Mouse (Mus musculus) embryo, embryonic 11 days (tissue): ENCODE results near the gene Slc48a1.

Experiments
- DNase-seq: peaks from one replicate; pipeline ENCODE4 v3.0.0-alpha.2; 2015

Gene Slc48a1

DNA sequence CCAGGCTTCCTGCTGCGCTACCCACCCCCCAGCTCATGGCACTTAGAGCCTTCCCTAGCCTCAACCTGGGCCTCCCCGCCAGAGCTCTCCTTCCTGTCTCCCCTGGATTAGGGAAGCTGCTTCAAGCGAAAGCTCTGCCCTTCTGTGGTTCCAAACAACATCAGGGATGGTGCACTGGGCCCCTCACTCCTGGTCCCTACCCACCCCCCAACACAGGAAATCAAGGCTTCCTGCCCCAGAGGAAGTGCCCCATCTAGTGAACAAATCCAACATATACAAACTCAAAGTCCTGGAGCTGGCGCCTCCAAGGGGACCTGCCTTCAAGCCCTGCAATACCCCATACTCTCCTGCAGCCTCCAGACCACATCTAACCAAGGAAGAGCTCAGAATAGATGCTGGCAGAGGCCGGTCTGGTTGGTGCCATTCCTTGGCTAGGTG, 50.6 kb downstream of the Slc48a1 start:
- peak; percentile 37 for DNase-seq

DNA sequence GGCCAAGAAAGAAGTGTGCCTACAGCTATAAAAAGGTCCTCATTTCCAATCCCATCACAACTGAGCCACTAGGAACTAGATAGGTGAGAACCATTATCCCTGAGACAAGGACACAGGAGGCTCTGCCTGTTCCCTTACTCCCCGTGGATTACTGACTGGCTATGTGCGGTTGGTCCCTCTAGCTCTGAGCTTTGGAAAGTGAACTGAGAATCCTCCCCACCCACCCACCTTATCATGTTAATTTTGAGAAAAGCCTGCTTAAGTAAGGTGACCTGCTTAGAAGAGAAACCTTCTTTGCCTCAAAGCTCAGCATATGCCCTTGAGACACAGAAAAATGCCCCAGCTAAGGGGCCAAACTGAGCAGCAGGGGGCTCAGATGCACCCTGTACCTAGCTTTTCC, 51.1 kb downstream of the Slc48a1 start:
- DNase-seq: no peak

DNA sequence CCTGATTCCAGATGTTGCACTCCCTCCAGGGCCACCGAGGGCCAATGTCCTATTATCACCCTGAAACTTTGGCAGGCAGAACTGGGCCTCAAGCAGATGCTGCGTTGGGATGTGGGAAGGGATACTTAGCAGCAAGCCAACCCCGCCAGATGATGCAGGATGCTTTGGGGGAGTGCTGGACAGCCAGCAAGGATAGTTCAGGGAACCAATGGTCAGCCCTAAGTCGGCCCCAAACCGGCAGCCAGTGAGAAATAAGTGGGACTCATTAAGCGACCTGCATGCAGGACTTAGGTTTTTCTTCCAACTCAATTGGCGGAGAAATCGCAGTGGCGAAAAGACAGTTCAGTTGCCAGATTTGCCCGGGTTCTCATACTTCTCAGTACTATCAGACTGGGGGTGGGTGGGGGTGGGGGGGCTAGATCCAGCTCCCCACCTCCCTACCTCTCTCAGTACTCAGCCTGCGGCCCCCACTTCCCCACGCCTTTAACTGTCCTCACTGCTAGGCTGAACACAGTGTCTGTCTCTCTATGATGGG, 52.0 kb downstream of the Slc48a1 start:
- DNase-seq: peak; percentile 53

- peak; percentile 69 for DNase-seq
Observed at GRCm38 (mm10) chr15:97830788-97831241, 52.5 kb downstream of the Slc48a1 start.

DNA sequence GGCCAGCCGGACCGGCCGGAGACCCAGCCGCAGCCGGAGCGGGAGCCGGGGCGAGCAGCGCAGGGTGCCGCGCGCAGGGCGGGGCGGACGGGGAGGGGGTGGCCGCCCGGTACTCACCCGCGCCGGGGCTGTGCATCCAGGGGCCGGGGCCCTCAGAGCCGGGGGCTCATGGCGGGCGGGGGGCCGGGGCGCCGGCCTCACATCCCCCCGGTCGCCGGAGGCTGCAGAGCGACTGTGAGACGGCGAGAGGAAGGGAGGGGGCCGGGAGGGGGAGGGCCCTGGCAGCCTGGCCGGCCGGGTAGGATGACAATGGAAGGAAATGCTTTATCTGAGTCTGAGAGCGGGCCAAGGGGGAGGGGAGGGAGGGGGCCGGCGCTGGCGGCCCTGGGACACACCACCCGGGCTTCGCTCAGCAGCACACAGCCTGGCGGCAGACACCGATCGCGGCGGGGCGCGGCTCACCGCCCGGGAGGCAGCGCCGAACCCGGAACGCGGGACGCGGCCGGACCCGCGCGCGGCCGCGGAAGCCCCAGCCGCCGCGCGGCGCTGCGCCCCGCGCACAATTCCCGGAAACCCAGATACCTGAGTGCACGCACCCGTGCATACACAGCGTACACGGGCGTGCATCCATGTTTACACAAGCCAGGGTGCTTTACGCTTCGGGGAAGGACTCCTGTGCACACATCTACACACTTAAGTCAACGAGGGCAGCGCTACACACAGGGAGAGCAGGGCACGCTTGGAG, 53.1 kb downstream of the Slc48a1 start:
- peak; percentile 84 for DNase-seq

GRCm38 (mm10) chr15:97831987-97832640, 53.8 kb downstream of the Slc48a1 start:
- peak; percentile 59 for DNase-seq

GRCm38 (mm10) chr15:97832764-97833479, 54.6 kb downstream of the Slc48a1 start:
- no peak for DNase-seq

GRCm38 (mm10) chr15:97836153-97836893, 58.0 kb downstream of the Slc48a1 start:
- DNase-seq: no peak

DNA sequence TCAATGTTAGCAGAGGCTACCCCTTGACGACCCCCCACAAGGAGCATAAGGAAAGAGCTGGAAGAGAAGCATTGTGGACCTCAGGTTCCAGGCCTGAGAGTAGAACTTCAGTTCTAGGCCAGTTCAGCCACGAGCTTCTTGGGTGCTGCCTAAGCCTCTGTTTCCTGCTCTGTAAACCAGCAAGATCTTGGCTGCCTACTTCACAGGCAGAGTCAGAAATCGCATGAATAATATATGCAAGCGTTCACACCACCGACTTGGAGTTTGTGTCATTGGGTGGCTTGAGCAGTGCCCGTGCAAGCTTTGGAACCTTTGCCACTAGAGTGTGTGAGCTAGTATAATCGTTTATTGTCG, 58.6 kb downstream of the Slc48a1 start:
- no peak for DNase-seq

DNA sequence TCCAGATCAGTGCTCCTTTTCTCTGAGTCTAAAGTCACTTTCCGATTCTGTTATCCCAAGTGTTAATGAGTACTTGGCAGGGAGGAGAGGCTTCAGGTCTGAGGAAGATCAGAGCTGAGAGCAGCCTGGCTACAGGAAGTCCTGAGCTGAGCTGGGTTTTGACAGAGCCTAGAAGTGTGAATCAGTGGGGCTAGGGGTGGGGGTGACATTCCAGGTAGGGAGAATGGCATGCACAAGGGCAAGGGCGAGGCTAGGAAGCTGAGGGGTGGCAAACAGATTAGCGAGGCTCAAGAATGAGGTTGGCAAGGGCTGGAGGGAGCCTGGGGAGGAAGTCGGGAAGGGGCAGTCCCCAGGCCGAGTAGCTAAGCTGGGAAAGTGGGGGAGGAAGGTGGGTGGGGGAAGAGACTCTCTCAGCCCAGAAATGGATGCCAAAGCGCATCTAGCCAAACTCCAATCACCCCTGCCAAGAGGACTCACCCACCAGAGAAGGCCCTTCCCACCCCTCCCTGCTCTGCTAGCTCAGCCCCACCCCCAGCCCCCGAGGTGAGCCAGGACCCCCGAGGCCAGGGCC, 59.3 kb downstream of the Slc48a1 start:
- DNase-seq: no peak

- no peak for DNase-seq
Observed at GRCm38 (mm10) chr15:97838395-97838794, 60.1 kb downstream of the Slc48a1 start.

DNA sequence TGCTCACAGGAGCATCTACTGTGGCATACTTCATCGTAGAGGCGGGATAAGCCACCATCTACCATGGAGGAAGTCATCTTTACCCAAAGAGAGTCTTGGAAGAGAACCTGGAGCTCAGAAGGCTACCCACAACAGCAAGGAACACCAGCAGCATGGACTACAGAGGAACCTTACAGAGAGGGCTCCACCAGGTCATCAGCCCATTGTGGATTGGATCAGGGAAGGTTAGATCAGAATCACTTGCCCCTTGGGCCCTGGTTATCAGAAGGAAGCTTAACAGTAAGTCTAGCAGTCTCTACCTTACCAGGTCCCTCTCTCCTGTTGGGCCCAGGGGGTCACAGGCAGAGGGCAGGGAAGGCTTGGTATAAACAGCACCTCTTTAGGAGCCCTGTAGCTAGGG, 60.7 kb downstream of the Slc48a1 start:
- DNase-seq: no peak

DNA sequence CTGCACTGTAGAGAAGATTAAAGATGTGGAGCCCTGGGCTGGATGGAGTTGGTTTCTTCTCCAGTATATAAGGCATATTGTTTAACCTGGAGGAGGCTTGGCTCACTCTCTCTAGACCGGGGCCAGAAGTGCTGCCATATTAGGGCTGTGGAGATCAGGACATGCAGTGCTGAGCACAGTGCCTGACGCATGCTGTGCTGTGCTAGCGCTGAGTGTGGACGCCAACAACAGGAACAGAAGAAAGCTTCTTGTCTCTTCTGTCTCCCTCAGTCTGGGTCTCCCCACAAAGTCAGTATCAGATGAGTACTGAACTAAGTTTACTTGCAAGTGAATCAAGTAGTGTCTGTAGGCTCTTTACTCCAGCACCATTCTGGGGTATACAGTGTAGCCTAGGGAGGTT, 61.2 kb downstream of the Slc48a1 start:
- no peak for DNase-seq

DNA sequence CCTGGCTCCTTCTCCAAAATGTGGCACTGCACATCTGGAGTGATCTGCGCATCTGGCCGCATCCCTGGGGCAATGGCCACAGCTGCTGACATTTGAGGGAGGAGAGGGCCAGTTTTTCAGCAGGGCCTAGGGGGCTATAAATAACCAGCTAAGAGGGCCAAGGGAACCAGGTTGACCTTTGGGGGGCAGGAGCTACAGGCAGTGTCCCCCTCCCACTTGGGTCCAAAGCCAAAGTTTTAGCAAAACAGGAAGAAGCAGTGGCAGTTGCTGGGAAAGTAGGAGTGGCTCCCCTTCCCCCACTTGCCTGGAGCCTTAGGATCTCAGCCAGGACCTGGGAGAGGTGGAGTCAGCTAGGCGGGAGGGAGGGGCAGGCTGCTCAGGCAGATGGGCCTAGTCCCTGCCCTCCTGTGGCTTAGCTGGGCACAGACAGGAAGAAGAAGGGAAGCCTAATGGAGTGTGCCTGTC, 61.7 kb downstream of the Slc48a1 start:
- DNase-seq: peak; percentile 74

GRCm38 (mm10) chr15:97840781-97841180, 62.5 kb downstream of the Slc48a1 start:
- DNase-seq: no peak

GRCm38 (mm10) chr15:97841383-97841782, 63.1 kb downstream of the Slc48a1 start:
- DNase-seq: no peak

- DNase-seq: no peak
Observed at GRCm38 (mm10) chr15:97842058-97842457, 63.7 kb downstream of the Slc48a1 start.
